Mouse (Mus musculus): ENCODE measurements around the gene Svs1.

DNA sequence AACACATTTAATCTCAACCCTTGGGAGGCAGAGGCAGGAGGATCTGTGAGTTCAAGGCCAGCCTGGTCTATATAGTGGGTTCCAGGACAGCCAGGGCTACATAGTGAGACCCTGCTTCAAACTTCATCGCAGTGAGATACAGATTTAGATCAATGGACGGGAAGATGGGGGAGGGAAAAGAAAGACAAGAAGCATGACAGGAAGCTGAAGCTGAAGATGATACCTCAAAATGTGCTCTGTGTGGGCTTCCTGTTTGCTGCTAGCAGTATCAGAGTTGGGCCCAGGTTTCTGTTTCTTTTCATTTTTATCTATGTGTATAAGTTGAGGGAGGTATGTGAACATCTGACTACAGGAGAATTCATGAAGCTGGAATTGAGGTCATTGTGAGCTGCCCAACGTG is 26.8 kb downstream of the Svs1 start:
- no peak for TF ChIP-seq USF1 (IDR thresholded peaks at IDR 0.05; ENCODE audit: low read depth)
- TF ChIP-seq E2F4 (IDR thresholded peaks at IDR 0.05; ENCODE audit: insufficient read depth) = no peak

Data from myocyte (in vitro differentiated cells).